Mouse (Mus musculus) ES-E14 (cell line): Measurements from ENCODE around the gene Adam1a. TPM values are rescaled to one million over a fixed set of nuclear protein-coding genes. Genes with fewer than 3 reads are reported as not detected.
"Not testable (repeated sequence)": the region's sequence is repeated elsewhere in the genome, so short reads cannot be mapped to it uniquely, and the experiment has no call there.

Source experiments
- DNase-seq: peaks from one replicate; pipeline ENCODE4 v3.0.0-alpha.2; 2013; ENCODE audit warnings: low read depth, low spot score
- H3K27ac ChIP-seq: 2 replicates; pipeline ENCODE4 v1.5.1; 2012; ENCODE audit warnings: low read depth, mild to moderate bottlenecking, low read length, moderate library complexity, mixed read lengths; ENCODE audit not compliant: poor library complexity, insufficient read depth, severe bottlenecking
- H3K36me3 ChIP-seq: 2 replicates; pipeline ENCODE4 v1.6.1; 2012; ENCODE audit warnings: mild to moderate bottlenecking, low read length, moderate library complexity, mixed read lengths; ENCODE audit not compliant: control insufficient read depth, poor library complexity, insufficient read depth, severe bottlenecking
- H3K4me1 ChIP-seq, 2 experiments: fragments of 150-350 bp in 1 of 2; sonication (generic) in 1 of 2; 2 replicates each; pipeline ENCODE4 v1.6.1; 2012; ENCODE audit warnings: low read length in 2 of 2, mild to moderate bottlenecking in 1 of 2, mixed read lengths in 1 of 2; ENCODE audit not compliant: control insufficient read depth in 2 of 2, insufficient read depth in 2 of 2, poor library complexity in 1 of 2
- H3K4me3 ChIP-seq, 2 experiments: fragments of 150-350 bp in 1 of 2; sonication (generic) in 1 of 2; 2 replicates each; pipeline ENCODE4 v1.5.1; 2012; ENCODE audit warnings: low read length in 2 of 2, low read depth in 1 of 2, mild to moderate bottlenecking in 1 of 2, mixed read lengths in 1 of 2; ENCODE audit not compliant: insufficient read depth in 1 of 2, poor library complexity in 1 of 2, severe bottlenecking in 1 of 2
- H3K9ac ChIP-seq: 2 replicates; pipeline ENCODE4 v1.6.1; 2012; ENCODE audit warnings: low read depth, mild to moderate bottlenecking, low read length, mixed read lengths; ENCODE audit not compliant: poor library complexity, insufficient read depth, severe bottlenecking
- H3K9me3 ChIP-seq: fragments of 150-350 bp; sonication (generic); 2 replicates; pipeline ENCODE4 v1.6.1; 2012; ENCODE audit warnings: low read depth, mild to moderate bottlenecking, low read length; ENCODE audit not compliant: control insufficient read depth, insufficient read depth
- CHD2 ChIP-seq: IDR thresholded peaks from 2 replicates; pipeline ENCODE4 v1.6.1; 2014; ENCODE audit warnings: mild to moderate bottlenecking, low read depth, low read length, inconsistent platforms
- HCFC1 ChIP-seq: IDR thresholded peaks from 2 replicates; pipeline ENCODE4 v1.6.1; 2012; ENCODE audit warnings: low read length, inconsistent platforms, borderline replicate concordance; ENCODE audit not compliant: insufficient read depth
- MAFK ChIP-seq: IDR thresholded peaks from 2 replicates; pipeline ENCODE4 v1.6.1; 2014; ENCODE audit warnings: mild to moderate bottlenecking, low read depth, low read length, inconsistent platforms; ENCODE audit not compliant: insufficient read depth
- ZC3H11A ChIP-seq: IDR thresholded peaks from 2 replicates; pipeline ENCODE4 v1.6.1; 2012; ENCODE audit warnings: low read depth, mild to moderate bottlenecking, inconsistent platforms, low read length, borderline replicate concordance
- ZNF384 ChIP-seq: IDR thresholded peaks from 2 replicates; pipeline ENCODE4 v1.6.1; 2012; ENCODE audit warnings: low read depth, low read length, inconsistent platforms
- in situ Hi-C, 2 experiments: fragments of 600-800 bp; cut with MboI; formaldehyde crosslinking; loops; one replicate each; pipeline ENCODE4 v1.15.1; 2025; ENCODE audit warnings: low sequenced_read_pairs in 2 of 2, inconsistent platforms in 1 of 2; ENCODE audit not compliant: unreplicated experiment in 2 of 2
- total RNA-seq: library from RNA; depleted of rRNA; stranded (reverse); fragments of 300-350 nt; gene quantifications from 2 replicates; pipeline ENCODE4 v1.2.3, GENCODE M21; 2012

Gene Adam1a
- total RNA-seq, 1 experiment: 6.1 TPM

DNA sequence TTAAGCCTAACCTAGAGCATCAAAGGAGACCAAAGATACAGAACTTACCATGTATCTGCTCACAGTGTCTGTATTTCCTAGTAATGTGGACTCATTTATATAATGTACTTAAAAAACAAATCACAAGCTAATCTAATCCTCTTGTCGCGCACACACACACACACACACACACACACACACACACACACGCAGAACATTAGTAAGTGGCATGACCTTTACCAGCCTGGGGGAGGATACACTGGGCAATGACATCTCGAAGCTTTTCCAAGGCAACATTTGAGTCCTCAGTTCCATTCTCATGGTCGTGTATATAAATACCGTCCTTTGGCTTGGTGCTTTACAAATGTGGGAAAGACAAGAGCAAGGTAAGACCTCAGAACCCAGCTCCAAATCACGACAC lies 18.8 kb downstream of the Adam1a start:
- Histone ChIP-seq H3K27ac (no peak overlapping the region), H3K36me3 (peaks cover 60% of the 10 kb centered on the region), H3K4me1 (peaks cover 0 to 7% of the 10 kb centered on the region in 2 experiments; a peak in 1 of 4 replicates), H3K4me3 (no peak overlapping the region), H3K9me3 (no peaks in the 10 kb centered on the region), H3K9ac (no peak overlapping the region)
- DNase-seq: no peak
- in situ Hi-C loops: no loop called here
- TF ChIP-seq ZNF384 (no peak), HCFC1 (no peak), CHD2 (no peak), MAFK (no peak), ZC3H11A (no peak)

DNA sequence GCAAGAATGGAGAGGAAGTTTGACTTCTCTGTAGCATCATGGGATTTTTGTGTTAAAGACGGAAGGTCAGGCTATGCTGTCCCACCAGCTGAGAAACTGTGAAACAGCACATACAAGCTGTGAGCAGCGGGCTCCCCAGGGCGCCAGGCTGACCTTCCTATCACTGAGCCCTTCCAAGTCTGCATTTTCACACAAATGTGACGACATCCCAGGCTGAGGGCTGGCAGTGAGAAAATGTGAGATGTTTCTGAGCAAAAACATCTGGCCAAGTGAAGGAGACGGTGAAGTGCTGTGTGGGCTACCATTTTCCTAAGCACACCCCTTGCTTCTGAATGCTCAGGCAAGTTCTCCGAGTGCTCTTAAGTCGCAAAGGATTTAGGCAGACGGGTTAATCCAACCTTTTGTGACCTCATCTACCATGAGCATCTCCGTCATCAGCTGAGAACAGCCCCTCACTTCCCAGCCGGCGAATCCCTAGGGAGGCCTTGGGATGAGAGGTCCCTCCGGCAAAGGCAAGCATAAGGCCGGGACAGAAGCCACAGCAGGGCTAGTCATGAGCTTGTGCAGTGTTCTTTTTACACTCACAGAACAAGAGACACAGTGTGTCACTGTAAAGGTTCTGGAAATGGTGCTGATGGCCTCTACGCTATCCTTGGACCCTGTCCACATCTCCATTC lies 19.4 kb downstream of the Adam1a start:
- no peak overlapping the region for H3K4me3 ChIP-seq
- TF ChIP-seq HCFC1: no peak
- TF ChIP-seq CHD2: no peak
- TF ChIP-seq MAFK: no peak
- TF ChIP-seq ZNF384: no peak
- TF ChIP-seq ZC3H11A: no peak
- in situ Hi-C loops: no loop called here
- no peak overlapping the region for H3K9ac ChIP-seq
- no peak overlapping the region for H3K27ac ChIP-seq
- no peak for DNase-seq
- H3K9me3 ChIP-seq: no peaks in the 10 kb centered on the region
- peaks cover 0 to 7% of the 10 kb centered on the region in 2 experiments; a peak in 1 of 4 replicates for H3K4me1 ChIP-seq
- peaks cover 61% of the 10 kb centered on the region for H3K36me3 ChIP-seq

DNA sequence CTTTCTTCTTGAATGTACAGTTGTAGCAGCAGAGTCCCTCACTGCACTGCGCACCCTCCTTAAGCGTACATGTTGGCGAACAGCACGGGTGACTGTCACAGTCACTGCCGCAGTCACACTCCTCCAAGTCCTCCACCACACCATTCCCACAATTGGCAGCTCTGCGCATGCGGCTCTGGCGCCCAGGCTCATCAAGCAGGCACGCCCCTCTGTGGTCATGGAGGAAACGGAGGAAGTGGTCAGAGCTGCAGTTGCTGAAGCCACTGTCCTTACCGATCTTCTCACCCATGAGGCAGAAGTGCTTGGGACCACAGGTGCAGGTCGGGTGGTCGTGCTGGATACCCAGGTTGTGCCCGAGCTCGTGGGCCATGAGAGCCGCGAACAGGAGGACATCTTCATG lies 25.5 kb downstream of the Adam1a start:
- peaks cover 19% of the 10 kb centered on the region for H3K36me3 ChIP-seq
- DNase-seq, H3K9me3 ChIP-seq, H3K4me1 ChIP-seq, H3K9ac ChIP-seq, H3K4me3 ChIP-seq, in situ Hi-C loops, H3K27ac ChIP-seq: not testable (repeated sequence)

DNA sequence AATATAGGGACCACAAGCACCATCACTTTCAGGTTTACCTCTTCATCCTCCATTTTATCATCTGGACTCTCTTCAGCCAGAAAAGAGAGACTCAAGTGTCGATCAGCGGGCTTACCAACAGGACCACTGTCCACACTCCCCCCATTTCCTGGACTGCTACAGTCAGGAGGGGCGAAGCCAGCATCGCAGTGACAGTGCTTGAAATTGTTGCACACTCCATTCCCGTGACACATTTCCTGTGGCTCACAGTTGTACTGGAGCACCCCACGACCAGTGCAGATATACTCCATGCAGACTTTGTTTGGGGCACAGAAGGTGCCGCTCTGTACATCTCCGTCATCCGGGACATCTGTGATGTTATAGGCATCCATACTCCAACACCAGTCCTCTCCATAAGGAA lies 26.3 kb downstream of the Adam1a start:
- no peak overlapping the region for H3K4me3 ChIP-seq
- H3K9me3 ChIP-seq: no peaks in the 10 kb centered on the region
- peaks cover 14% of the 10 kb centered on the region for H3K36me3 ChIP-seq
- no peak for TF ChIP-seq ZC3H11A
- TF ChIP-seq CHD2: no peak
- no peak for TF ChIP-seq ZNF384
- TF ChIP-seq HCFC1: no peak
- TF ChIP-seq MAFK: no peak
- in situ Hi-C loops: no loop called here
- H3K4me1 ChIP-seq: no peaks in the 10 kb centered on the region
- no peak overlapping the region for H3K27ac ChIP-seq
- H3K9ac ChIP-seq: no peak overlapping the region
- DNase-seq: no peak

DNA sequence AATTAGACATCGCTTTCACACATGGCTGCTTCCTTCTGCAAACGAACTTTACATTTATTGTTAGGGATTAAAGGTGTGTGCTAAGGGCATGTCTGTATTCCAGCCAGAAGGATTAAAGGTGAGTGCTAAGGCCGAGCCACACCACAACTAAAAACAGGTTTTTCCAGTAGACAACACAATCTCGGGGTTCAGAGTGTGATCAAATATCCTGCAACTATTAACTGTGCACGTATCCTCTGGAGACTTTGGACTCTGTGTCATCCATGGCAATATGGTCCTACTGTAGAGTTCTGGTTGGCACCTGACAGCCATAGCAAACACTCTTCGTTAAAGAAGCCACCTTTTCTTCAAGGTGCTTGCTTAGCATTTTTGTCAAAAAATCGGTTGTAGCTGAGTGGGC lies 35.3 kb downstream of the Adam1a start:
- no peak overlapping the region for H3K27ac ChIP-seq
- no peaks in the 10 kb centered on the region for H3K9me3 ChIP-seq
- H3K4me1 ChIP-seq: peaks cover 0 to 7% of the 10 kb centered on the region in 2 experiments; a peak in 2 of 4 replicates
- H3K36me3 ChIP-seq: no peaks in the 10 kb centered on the region
- H3K4me3 ChIP-seq: no peak overlapping the region
- H3K9ac ChIP-seq: no peak overlapping the region
- in situ Hi-C loops: no loop called here
- no peak for DNase-seq
- TF ChIP-seq HCFC1 (no peak), ZC3H11A (no peak), CHD2 (no peak), ZNF384 (no peak), MAFK (no peak)
